22 mouse cellular contexts compared by ENCODE assay signal in the genomic region with DNA sequence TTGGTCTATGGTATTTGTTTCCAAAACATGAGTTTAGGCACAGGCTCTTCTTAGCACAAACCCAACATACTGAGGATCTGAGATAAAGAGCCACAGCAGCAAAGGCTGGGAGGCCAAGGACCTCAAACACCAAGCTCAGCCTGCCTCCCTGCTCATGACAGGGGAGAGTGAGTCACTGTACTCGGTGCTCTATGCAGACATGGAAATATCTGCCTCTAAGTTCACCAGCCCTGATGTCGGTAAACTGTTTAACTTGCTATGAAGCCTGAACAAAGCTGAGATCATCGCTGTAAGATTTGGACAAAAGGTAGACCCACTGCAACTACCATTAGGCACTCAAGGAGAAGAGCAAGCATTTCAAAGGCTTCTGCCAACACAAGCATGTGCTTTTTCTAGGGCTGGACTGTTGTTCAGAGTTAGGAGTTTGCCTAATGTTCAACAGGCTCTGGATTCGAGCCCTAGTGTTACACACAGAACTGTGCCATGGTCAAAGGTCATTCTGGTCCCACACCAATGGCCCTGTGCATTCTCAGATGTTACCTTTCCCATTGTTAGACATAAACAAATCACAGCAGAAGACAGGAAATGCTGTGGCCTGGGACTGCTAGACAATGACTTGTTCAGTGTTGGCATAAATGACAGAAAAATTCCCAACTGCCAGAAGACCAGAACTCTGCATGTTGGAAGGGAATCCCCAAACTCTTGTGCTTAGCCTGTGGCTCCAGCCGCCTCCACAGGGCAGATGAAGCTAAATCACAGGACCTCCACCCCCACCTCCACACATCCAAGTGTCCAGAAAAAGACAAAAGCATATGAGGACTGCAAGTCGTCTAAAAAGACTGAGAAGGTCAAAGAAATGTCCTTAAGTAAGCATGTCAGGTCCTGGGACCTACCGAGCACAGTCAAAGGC. TPM values are rescaled to one million over a fixed set of nuclear protein-coding genes. Genes with fewer than 3 reads are reported as not detected.
DNase-seq lines count a peak whose midpoint lies in the region; ATAC-seq and TF ChIP-seq lines count a peak whose summit lies in the region.
"Had no signal": no experiment of that assay in that cellular context is flagged by ENCODE, and none has a peak within 500 bp of the region (broad histone marks: within the 10 kb centered on the region; RNA-seq: fewer than 3 reads in every experiment).

No protein-coding gene starts in this region.

- H3K9ac ChIP-seq in heart, embryonic 12.5 days: no peak overlapping the region
- H3K9ac ChIP-seq in liver, adult 2 months (ENCODE audit: low read depth, low read length): peak overlapping the region; percentile 28; the same call in 1 of the 2 replicates
- no peak overlapping the region for H3K9ac ChIP-seq in liver, embryonic 11.5 days (ENCODE audit: low read depth, low read length)
- H3K9ac ChIP-seq in forebrain, embryonic 13.5 days: no peak overlapping the region
- H3K9ac ChIP-seq: embryonic facial prominence, embryonic 15.5 days; forebrain, postnatal 0 days; heart, embryonic 15.5 days; limb, embryonic 15.5 days; neural tube, embryonic 12.5 days had no signal

- ATAC-seq in heart, embryonic 12.5 days (ENCODE audit: insufficient number of reproducible peaks, low FRiP score): no peak
- no peak for ATAC-seq in liver, embryonic 11.5 days (replicated peaks; ENCODE audit: low FRiP score)
- no peak for ATAC-seq in forebrain, embryonic 13.5 days
- ATAC-seq: forebrain, postnatal 0 days had no signal

- H3K36me3 ChIP-seq in heart, embryonic 10.5 days: no peaks in the 10 kb centered on the region
- H3K36me3 ChIP-seq in heart, embryonic 12.5 days: no peaks in the 10 kb centered on the region
- peaks cover 21% of the 10 kb centered on the region for H3K36me3 ChIP-seq in liver, adult 2 months (ENCODE audit: control insufficient read depth, insufficient read depth, low read length)
- no peaks in the 10 kb centered on the region for H3K36me3 ChIP-seq in liver, embryonic 11.5 days (ENCODE audit: control insufficient read depth, insufficient read depth, low read length)
- no peaks in the 10 kb centered on the region for H3K36me3 ChIP-seq in forebrain, embryonic 13.5 days (ENCODE audit: poor library complexity, severe bottlenecking)
- H3K36me3 ChIP-seq: embryonic facial prominence, embryonic 15.5 days; G1E; heart, embryonic 15.5 days; hindbrain, embryonic 10.5 days; limb, embryonic 15.5 days; neural tube, embryonic 12.5 days had no signal

- no peak for TF ChIP-seq CTCF in liver, adult 2 months (IDR thresholded peaks at IDR 0.05; ENCODE audit: low read depth, low read length)

- no peak for TF ChIP-seq POLR2A in liver, adult 2 months (IDR thresholded peaks at IDR 0.05; ENCODE audit: extremely low read depth, insufficient read depth, low read length)

- H3K79me2 ChIP-seq in liver, adult 2 months (ENCODE audit: control insufficient read depth, insufficient read depth, low read length): no peaks in the 10 kb centered on the region; the same call in 1 of the 2 replicates

- peak; percentile 63 for DNase-seq in heart, embryonic 10.5 days (ENCODE audit: low spot score)
- peak; percentile 97 for DNase-seq in liver, adult 2 months (ENCODE audit: extremely low read depth, low read depth, low spot score)
- no peak for DNase-seq in liver, embryonic 11.5 days (ENCODE audit: low spot score)
- DNase-seq in 3T3-L1 (ENCODE audit: low read depth, low spot score): peak; percentile 52
- peak; percentile 10 for DNase-seq in Muller cell, postnatal 12 days (ENCODE audit: inconsistent ontology term)
- DNase-seq: adrenal gland, adult 8-10 months; cerebellum, adult 18-20 months; cerebellum, postnatal 36 days; forebrain, postnatal 0 days; lung, adult 2 months; right cerebral cortex, postnatal 4 days; thymus, postnatal 25 days had no signal

- H3K4me2 ChIP-seq in heart, embryonic 12.5 days: no peak overlapping the region
- H3K4me2 ChIP-seq in liver, embryonic 11.5 days: no peak overlapping the region
- H3K4me2 ChIP-seq in forebrain, embryonic 13.5 days: no peak overlapping the region
- H3K4me2 ChIP-seq: embryonic facial prominence, embryonic 15.5 days; heart, embryonic 15.5 days; limb, embryonic 15.5 days; midbrain, embryonic 11.5 days; neural tube, embryonic 12.5 days had no signal

- H3K4me1 ChIP-seq in heart, embryonic 10.5 days: peaks cover 32% of the 10 kb centered on the region; the same call in 1 of the 2 replicates
- peaks cover 27% of the 10 kb centered on the region for H3K4me1 ChIP-seq in heart, embryonic 12.5 days (replicated peaks)
- H3K4me1 ChIP-seq in liver, adult 2 months (ENCODE audit: control insufficient read depth, insufficient read depth, low read length): peaks cover 54% of the 10 kb centered on the region
- peaks cover 7% of the 10 kb centered on the region; the same call in 1 of the 2 replicates for H3K4me1 ChIP-seq in liver, embryonic 11.5 days (replicated peaks; ENCODE audit: control insufficient read depth, insufficient read depth, low read length)
- peaks cover 12% of the 10 kb centered on the region; the same call in 1 of the 2 replicates for H3K4me1 ChIP-seq in forebrain, embryonic 13.5 days
- H3K4me1 ChIP-seq: neural tube, embryonic 12.5 days had no signal

- H3K4me3 ChIP-seq in heart, embryonic 10.5 days: no peak overlapping the region
- no peak overlapping the region for H3K4me3 ChIP-seq in heart, embryonic 12.5 days
- no peak overlapping the region for H3K4me3 ChIP-seq in liver, adult 2 months (ENCODE audit: insufficient read depth, low read depth, low read length)
- H3K4me3 ChIP-seq in liver, embryonic 11.5 days (ENCODE audit: low read depth, low read length): no peak overlapping the region
- no peak overlapping the region for H3K4me3 ChIP-seq in forebrain, embryonic 13.5 days
- H3K4me3 ChIP-seq: embryonic facial prominence, embryonic 15.5 days; heart, embryonic 15.5 days; hindbrain, embryonic 10.5 days; limb, embryonic 15.5 days; neural tube, embryonic 12.5 days had no signal

- H3K27ac ChIP-seq in heart, embryonic 10.5 days: no peak overlapping the region
- H3K27ac ChIP-seq in heart, embryonic 12.5 days (ENCODE audit: poor library complexity, severe bottlenecking): no peak overlapping the region
- peak overlapping the region; percentile 92 for H3K27ac ChIP-seq in liver, adult 2 months (replicated peaks; ENCODE audit: insufficient read depth, low read depth, low read length)
- no peak overlapping the region for H3K27ac ChIP-seq in liver, embryonic 11.5 days (ENCODE audit: low read depth, low read length)
- H3K27ac ChIP-seq in forebrain, embryonic 13.5 days: no peak overlapping the region
- H3K27ac ChIP-seq: embryonic facial prominence, embryonic 15.5 days; heart, embryonic 15.5 days; hindbrain, embryonic 10.5 days; kidney, postnatal 0 days; limb, embryonic 15.5 days; neural tube, embryonic 12.5 days had no signal

- no peaks in the 10 kb centered on the region for H3K27me3 ChIP-seq in heart, embryonic 10.5 days (ENCODE audit: insufficient read depth, poor library complexity, severe bottlenecking)
- no peaks in the 10 kb centered on the region for H3K27me3 ChIP-seq in heart, embryonic 12.5 days (replicated peaks)
- no peaks in the 10 kb centered on the region for H3K27me3 ChIP-seq in liver, adult 2 months (ENCODE audit: control insufficient read depth, insufficient read depth, low read length)
- no peaks in the 10 kb centered on the region; the same call in 1 of the 2 replicates for H3K27me3 ChIP-seq in liver, embryonic 11.5 days (replicated peaks; ENCODE audit: control insufficient read depth, insufficient read depth, low read length)
- H3K27me3 ChIP-seq in forebrain, embryonic 13.5 days: no peaks in the 10 kb centered on the region
- H3K27me3 ChIP-seq: embryonic facial prominence, embryonic 15.5 days; heart, embryonic 15.5 days; limb, embryonic 15.5 days; neural tube, embryonic 12.5 days had no signal

- no peaks in the 10 kb centered on the region for H3K9me3 ChIP-seq in heart, embryonic 10.5 days
- peaks cover 6% of the 10 kb centered on the region for H3K9me3 ChIP-seq in heart, embryonic 12.5 days (replicated peaks)
- H3K9me3 ChIP-seq in liver, embryonic 11.5 days (ENCODE audit: control insufficient read depth, low read length): no peaks in the 10 kb centered on the region; the same call in 1 of the 2 replicates
- peaks cover 10% of the 10 kb centered on the region for H3K9me3 ChIP-seq in forebrain, embryonic 13.5 days (replicated peaks)
- H3K9me3 ChIP-seq: embryonic facial prominence, embryonic 15.5 days; G1E; heart, embryonic 15.5 days; limb, embryonic 15.5 days had no signal

- 74% methylated on average over 7 of the region's 7 CpGs for WGBS in heart, embryonic 10.5 days
- 65% methylated on average over 7 of the region's 7 CpGs for WGBS in heart, embryonic 12.5 days
- WGBS in liver, adult 2 months: 27% methylated on average over 7 of the region's 7 CpGs
- WGBS in liver, embryonic 11.5 days: 68% methylated on average over 7 of the region's 7 CpGs
- 79% methylated on average over 7 of the region's 7 CpGs for WGBS in forebrain, embryonic 13.5 days

RNA-seq across cellular contexts. Expression of a gene that starts 31.2 kb away (rescaled TPM):
- 38.7 and 39.6 TPM in 2 replicates for polyA plus RNA-seq in heart, embryonic 10.5 days (2016; fragmentation: Nextera tagmentation; extraction: Ambion mirVana)
- polyA plus RNA-seq in heart, embryonic 12.5 days (2016; fragmentation: Nextera tagmentation; extraction: Ambion mirVana): 34.3 and 37.8 TPM in 2 replicates
- total RNA-seq in liver, adult 2 months (2014; rRNA removed): 566 and 594 TPM in 2 replicates
- 465 and 525 TPM in 2 replicates for polyA plus RNA-seq in liver, adult 2 months (2012; rRNA removed)
- polyA plus RNA-seq in liver, embryonic 11.5 days (2014; fragmentation: Nextera tagmentation; extraction: Ambion mirVana): 59.7 and 65.4 TPM in 2 replicates
- 83.6 and 84.4 TPM in 2 replicates for polyA plus RNA-seq in forebrain, embryonic 13.5 days (2015; fragmentation: Nextera tagmentation; extraction: Ambion mirVana)
